Mouse (Mus musculus) left cerebral cortex, adult 9 months (tissue): ENCODE measurements at regions not wholly inside any gene's neighbourhood (a gene's known extent, or its start where the extent isn't known, plus 50 kb on each side); places are given as distances from the start of the nearest gene placed in this dataset.
A peak's percentile ranks its signal among the peaks of the same experiment; 100 is the strongest.

Experiments
- DNase-seq, 2 experiments: peaks; one replicate each; pipeline ENCODE4 v3.0.0; 2022; ENCODE audit warnings: low spot score in 2 of 2

DNA sequence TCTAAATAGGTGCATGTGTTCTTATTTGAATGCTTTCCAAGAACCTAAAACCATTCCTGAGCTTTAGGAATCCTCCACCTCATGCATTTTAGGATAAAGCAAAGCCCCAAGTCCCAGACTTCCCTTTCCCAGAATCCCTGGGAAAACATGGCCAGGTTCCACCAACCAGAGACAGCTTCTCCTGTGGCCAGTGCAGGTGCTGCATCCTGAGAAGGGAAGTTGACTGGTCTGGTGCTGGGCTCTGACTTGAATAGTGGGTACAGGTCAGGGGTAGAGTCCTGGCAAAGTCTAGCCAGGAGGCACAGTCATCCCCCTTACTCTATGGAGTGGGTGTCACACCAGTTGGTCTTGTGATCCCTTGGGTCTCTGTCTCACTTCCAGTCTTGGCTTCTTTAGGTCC is 166.6 kb upstream of the Agap1 start:
- DNase-seq = no peak

DNA sequence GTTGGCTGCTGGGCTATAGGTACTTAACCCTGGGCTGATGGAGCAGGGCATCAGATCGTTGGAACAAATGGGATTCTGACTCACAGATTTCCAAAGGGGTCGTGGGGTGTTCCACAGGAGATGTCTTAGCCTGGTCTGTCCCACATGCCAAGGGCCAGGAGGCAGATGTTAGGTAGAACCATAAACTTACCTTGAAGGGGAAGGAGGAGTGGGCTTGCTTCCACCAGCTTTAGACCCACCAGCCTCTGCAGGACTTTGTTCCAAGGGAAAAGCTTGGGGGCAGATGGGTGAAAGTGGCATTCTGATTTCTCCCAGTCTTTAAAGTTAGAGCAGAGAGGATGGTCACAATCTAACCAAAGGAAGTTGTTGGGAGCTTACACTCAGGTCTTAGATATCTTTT is 165.7 kb upstream of the Agap1 start:
- no peak for DNase-seq

DNA sequence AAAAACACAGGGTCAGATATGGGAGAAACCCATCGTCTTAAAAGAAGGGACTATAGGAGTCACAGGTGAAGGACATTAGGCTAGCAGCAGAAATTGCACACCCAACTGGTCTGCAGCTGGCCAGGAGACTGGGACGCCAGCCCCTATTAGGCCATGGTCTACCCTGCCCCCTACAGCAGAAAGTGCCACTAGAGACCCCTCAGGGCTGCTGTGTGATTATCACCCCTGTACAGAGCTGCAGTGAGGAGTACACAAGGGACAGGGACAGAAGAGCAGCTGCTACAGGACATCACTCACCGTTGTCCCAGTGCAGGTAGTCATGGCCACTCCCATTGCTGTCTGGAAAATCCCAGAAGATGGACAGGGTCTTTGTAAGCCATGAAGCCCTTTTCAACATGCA is 157.9 kb upstream of the Agap1 start:
- no peak for DNase-seq

DNA sequence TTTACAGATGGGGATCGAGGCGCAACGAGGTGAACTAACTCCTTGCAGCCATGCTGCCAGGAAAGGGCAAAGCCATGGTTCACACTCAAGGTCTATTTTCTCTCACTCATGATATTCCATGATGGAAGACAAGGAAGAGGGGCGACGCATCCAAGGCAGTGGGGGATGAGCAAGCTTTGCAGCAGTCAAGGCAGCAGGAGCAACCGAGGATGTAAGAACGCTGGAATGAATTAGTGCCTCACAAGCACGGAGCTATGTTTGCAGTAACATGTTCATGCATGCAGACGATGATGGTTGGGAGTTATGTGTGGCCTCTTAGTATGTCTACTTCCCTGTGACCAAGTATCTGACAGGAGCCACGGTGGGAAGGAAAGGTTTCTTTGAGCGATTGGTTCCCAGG is 156.8 kb upstream of the Agap1 start:
- no peak for DNase-seq

DNA sequence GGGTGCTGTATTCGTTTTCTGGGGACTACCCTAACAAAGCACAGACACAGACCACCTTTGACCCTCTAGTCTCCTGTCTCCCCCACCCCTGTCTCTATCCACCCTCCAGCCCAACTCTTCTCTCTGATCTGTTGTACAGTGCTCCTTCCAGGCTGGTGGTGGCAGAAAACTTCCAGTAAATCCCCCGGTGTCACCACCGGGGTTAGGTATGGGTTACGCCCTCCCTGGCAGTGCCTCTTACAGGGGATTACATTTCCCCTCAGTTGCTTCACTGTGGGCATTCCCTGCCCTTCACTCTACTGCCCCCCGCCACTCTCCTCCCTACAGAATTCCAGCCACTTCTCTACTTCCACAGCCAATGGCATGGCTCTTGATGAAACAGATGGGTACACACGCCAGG is 153.5 kb upstream of the Agap1 start:
- no peak for DNase-seq

DNA sequence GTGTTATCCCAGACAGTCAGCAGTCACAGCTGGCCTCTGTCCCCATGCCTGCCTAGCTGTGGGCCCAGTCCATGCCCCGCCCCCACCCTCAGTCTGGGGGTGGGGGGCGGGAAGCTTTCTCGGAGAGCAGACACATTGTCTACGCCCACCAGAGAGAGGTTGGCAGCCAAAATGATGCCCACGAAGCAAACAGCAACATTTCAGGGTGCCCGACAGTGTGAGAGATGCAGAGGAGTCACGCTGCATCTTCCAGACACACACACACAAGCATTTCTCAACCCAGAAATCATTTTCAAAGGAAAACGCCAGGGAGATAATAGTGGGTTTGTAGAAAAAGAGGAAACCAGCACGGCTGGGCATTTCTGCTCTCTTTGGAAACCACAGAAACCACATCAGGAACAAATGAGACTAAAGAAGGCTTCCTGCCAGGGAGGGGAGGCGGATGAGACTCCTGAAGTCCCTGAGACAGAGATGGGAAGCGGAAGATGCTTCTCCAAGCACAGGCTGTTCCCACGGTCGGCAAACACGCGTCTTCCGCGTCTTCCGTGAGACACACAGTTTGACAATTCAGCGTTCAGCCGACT is 152.1 kb upstream of the Agap1 start:
- peak; percentile 40 to 73 for DNase-seq

DNA sequence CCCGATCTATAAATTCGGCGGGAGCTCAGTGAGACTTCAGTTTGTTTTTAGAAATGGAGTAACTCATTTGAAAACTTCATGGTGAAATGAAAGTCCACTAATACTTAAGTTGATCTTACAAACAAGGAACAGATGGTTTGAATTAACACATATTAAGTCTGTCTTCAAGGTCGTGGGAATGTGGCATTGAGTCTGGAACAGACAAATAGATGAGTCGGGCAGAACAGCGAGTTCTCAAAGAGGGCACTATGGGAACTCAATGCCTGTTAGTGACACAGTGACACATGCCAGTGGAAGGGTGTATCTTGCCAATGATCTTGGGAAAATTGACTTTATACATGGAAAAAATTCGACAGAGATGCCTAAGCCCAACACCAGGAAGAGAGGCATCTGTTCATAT is 149.4 kb upstream of the Agap1 start:
- DNase-seq = no peak

DNA sequence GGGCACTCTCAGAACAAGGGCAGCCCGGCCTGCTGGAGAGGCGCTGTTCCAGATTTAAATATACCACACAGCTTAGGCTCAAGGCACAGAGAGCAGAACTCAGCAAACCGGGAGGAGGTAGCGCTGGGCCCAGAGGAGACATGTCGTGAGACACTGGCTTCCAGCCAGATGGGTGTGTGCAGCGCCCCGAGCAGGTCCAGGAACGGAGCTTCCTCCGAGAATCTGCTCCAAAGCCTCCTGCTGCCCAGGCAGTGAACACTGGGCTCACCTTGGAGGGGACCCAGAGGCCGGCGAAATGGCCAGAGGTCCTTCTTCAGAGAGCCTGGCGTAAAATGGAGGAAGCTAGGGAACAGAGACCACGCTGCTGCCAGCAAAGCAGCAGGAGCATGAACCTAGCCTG is 145.8 kb upstream of the Agap1 start:
- DNase-seq = peak in 1 of 2 experiments; percentile 7

DNA sequence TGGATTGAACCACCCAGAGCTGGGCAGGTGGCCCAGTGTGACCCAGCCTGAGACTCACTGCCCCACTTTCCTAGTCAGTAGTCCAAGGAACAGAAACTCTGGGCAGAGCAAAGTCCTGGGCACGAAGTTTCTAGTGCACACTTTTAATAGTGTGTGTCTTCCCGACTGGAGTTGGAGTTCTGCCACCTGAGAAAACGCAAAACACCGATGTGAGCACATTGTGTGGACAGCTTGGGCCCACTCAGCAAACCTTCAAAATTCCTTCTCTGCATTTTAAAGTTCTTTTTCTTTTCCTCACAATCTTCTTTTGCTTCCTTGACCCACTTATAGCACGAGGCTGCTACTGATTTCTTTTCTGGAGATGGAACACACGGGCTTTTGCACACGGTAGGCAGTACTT is 141.5 kb upstream of the Agap1 start:
- DNase-seq = peak in 1 of 2 experiments; percentile 18

DNA sequence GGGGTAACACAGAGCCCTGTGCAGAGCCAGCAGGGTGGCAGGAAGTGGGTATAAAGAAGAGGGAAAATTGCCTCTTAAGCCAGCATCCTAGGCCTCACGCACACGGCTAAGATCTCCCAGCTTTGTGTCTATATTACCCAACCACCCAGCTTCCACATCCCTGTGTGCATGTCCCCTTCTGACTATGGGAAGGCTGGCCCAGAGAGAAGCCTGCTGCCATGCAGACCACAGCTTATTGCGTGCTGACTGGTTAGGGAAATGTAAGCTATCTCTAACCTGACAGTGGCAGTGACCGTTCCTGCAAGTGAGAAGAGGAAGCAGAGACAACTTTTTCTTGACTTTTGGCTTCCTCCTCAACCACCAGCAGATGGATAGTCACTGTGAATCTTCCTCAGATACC is 136.7 kb upstream of the Agap1 start:
- DNase-seq = no peak

DNA sequence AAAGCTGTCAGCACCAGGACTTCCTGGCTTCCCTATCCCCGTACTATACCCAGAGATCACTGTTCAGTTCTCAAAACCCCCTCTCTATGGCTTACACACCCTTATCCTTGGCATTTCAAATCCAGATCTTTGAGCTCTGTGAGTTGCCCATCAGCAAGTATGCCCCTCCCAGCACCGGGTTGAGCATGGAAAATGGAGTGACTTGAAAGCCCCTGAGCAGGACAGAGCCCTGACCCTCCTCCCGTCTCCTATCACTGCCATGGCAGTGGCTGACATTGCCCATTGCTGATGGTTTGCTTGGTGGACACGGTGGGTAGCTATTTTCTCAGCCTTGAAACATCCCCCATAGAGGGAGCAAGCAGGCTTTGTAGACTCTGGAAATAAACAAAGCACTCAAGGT is 135.9 kb upstream of the Agap1 start:
- no peak for DNase-seq

DNA sequence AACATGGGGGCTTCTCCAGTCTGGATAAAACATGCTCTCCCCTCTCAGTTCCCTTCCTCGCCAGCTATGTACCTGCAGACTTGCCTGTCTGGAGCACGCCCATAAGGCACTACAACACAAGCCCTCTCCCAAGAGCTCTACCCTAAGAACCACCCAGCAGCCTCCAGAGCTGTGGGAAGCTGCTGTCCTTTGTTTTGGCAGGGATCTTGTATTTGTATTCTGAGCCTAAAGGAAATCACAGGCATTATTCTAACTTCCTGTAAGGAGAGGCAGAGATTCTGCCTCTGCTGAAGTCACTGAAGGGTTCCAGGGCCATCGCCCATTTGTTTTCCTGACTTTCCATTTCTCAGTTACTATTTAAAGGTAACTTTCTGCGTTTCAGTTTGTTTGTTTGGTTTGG is 132.0 kb upstream of the Agap1 start:
- no peak for DNase-seq

DNA sequence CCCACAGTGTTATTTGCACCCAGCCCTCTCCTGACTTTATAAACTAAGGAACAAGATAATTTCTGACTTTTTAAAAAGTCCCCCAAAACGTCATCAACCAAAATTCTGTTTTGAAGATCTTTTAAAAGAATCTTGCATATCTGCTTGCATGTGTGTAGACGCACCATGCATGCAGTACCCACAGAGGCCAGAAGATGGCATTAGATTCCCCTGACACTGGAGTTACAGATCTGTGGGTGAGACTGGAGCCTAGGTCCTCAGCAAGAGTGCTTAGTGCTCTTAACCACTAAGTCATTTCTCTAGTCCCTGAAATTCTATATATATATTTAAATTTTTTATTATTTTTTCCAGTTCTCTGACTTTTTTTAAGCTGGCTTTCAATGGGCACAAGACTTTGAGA is 131.5 kb upstream of the Agap1 start:
- peak in 1 of 2 experiments; percentile 41 for DNase-seq

DNA sequence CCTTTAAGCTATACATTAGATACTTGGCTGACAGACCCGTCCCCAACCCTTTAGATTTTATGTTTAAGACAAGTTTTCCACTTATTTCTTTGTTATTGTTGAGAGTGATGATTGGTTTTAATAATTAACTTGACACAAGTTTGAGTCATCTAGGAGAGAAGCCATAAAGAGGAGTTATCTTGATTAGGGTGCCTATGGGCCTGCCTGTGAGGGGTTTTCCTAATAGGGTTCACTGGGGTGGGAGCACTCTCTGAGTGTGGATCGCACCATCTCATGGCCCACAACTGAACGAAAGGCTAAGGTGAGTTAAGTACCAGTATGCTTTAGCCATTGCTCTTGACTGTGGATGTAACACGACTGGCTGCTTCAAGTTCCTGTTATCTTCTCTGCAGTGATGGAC is 123.3 kb upstream of the Agap1 start:
- no peak for DNase-seq

DNA sequence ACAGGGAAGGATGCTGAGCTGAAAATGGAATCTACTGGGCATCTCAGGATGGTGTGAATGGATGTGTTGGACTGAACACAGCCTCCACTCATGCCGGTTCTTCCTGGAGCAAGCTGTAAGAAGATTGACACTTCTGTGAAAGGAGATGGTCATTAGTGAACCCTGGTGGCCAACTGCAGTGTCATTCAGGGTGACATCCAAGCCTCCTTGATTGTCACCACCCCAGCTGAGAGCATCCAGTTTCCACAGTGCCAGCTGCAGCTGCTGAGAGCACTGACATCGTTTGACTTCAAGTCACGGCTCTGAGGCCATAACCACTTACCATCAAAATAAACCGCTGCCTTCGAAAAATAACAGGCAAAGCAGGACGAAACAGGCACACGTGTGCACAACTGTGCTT is 121.9 kb upstream of the Agap1 start:
- DNase-seq = no peak

DNA sequence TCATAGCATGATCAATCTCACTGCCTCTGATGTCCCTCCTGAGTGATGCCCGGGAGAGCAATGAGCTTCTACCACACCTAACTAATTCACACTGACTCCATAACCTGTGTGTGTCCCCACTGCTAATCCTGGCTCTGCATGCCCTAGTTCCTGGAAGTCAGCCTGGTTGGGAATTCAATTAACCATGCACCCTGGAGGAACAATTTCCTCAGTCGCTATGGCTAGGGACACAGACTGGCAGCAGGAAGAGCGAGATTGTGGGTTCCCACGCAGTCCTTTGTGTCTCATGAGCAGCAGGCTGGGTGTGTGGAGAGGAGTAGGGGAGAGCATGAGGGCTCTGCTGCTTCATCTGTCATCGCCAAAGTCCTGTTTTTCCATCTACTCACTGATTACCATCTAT is 116.7 kb upstream of the Agap1 start:
- no peak for DNase-seq

DNA sequence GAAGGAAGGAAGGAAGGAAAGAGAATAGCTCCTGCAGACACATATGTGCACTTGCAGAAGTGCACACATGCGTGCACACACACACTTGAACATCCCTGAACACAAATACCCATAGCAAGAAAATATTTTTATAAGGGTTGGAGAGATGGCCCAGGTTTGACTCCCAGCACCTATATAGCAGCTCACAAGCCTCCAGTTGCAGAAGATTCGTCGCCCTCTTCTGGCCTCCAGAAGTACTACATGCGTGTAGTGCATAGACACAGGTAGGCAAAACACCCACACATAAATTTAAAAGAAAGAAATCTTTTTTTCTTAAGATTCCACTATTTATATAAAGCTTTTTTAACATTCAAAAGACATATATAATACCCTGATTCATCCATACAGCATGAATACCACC is 111.8 kb upstream of the Agap1 start:
- no peak for DNase-seq

DNA sequence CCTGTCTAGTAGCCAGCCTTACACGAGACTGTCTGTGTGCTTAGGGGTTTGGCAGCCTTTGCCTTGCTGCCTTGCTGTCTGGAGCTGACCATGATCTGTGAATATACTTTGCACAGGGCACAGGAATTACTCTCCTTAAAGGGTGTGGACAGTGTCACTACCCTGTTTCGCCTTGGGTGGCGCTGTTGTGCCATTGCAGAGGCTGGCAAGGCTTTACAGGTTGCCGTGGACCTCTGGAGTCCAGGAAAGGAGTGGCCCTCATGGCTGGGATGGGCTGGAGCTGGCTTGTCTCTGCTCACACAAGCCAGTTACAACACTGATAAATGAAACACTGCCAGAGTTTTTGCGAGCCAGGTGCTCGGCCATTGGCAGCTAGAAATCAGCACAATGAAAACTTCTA is 110.1 kb upstream of the Agap1 start:
- no peak for DNase-seq

DNA sequence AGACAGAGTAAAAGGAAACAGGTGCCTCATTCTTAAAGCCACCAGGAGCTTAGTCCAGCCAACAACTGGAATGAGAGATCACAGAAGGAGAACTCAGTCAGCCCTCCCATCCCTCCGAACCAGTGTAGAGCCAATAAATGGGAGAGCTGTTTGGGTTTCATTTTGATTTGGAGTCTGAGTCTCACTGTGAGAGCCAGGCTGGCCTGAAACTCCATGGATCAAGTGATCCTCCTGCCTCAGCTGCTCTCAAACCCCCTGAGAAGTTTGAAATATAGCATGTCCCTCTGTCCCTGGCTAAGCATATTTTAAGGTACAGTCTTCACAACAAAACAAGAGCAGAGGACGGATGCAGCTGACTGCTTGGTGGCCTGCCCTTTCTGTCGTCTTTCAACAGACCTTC is 107.3 kb upstream of the Agap1 start:
- no peak for DNase-seq

DNA sequence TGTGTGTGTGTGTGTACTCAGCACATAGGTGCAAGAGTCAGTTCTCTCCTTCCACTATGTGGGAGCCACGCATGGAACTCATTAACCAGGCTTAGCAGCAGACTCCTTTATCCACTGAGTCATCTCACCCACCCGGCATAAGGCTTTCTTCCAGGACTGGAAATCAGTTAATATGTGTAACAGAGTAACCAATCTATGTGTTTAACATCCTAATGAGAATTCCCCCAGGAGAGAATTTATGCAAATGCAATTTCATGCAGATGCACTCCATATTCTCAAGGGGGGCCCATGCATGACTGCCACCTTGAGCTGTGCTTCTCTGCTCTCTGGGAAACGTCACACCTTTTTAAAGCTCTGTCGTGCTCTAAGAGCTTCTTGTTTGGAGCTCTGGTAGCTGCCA is 101.7 kb upstream of the Agap1 start:
- DNase-seq = peak in 1 of 2 experiments; percentile 38

DNA sequence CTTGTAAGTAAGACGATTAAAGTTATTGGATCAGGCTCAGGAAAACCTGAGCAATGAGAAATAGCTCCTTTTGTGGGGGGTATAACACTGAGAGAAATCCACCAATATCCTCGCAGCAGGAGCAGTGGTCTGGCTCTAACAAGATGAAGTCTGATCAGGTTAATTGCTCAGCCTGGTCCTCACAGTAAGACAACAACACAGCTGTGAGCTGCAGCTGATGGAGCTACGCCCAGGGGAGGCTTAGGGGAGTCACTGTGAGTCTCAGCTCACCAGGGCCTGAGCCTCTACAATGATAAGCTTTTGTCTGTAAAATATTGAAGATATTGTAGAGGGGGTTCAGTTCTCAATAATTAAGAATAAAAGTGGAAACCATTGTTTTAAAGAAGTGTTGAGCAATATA is 95.3 kb upstream of the Agap1 start:
- DNase-seq = no peak

DNA sequence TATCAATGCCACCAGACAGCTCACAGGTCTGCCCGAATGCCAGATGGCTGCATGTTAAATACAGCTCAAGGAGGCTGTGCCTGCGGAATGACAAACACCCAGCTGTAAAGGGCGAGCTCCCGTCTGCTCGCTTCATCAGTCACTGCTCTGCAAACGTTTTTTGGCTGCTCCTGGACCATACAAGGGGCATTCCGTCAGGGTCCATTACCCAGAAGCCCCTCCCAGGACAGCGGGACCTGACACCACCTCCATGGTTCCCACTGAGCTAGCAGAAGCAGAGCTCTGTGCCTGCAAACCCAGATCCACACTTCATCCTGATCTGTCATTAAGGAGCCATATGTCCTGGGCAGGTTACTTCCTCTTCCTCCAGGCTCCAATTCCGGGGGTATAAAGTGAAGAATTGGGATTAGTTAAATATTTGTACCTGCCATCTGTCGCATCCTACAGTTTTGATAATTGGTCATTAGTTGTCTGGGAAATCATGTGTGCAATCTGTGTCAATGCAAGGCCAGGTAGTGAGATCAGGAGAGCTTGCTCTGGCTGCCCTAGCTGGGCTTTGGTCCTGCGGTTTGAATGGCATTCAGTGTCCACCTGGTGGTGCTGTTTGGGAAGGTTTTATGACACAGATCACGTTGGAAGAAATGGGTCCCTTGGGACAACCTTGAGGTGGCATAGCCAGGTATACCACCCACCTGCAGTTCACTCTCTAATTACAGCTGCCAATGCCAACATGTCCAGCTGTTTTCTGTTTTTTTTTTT is 89.9 kb upstream of the Agap1 start:
- DNase-seq = no peak

DNA sequence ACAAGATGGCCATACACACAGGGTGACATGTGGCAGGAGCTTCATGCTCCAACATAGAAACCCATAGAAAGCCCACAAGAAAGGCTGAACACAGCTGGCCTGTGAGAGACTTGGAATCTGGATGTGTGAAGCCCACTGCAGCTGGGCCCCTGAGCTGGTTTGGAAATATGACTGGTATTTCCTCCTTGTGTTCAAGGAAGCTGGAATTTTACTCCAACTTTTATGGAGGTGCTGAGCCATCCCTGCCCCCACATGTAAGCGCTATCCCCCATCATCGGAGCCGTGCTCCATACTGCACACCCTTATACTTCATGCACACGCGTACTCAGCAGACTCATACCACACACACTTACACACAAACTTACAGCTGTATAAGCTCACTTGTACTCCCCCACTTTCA is 87.7 kb upstream of the Agap1 start:
- no peak for DNase-seq

DNA sequence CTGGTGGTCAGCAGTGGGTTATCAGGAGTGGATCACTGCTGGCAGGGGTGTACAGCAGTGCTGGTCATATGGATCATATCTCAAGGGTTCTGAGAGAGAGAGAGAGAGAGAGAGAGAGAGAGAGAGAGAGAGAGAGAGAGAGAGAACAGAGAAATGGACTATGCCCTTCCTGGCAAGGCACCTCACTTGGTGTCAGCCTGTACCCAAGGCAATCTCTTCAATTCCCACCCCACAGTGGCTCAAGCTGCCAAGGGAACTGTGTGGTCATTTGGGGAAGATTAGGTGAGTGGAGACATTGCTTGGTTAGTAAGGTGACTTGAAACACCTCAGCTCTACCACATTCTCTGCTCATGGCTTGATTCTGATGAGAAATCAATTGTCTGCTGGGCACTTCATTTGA is 80.8 kb upstream of the Agap1 start:
- DNase-seq = no peak
